Mouse (Mus musculus) ES-E14 (cell line): ENCODE data around the gene Tnnt1.

Experiments
- CHD2 ChIP-seq: IDR thresholded peaks from 2 replicates; pipeline ENCODE4 v1.6.1; 2014; ENCODE audit warnings: mild to moderate bottlenecking, low read depth, low read length, inconsistent platforms
- HCFC1 ChIP-seq: IDR thresholded peaks from 2 replicates; pipeline ENCODE4 v1.6.1; 2012; ENCODE audit warnings: low read length, inconsistent platforms, borderline replicate concordance; ENCODE audit not compliant: insufficient read depth
- MAFK ChIP-seq: IDR thresholded peaks from 2 replicates; pipeline ENCODE4 v1.6.1; 2014; ENCODE audit warnings: mild to moderate bottlenecking, low read depth, low read length, inconsistent platforms; ENCODE audit not compliant: insufficient read depth
- ZC3H11A ChIP-seq: IDR thresholded peaks from 2 replicates; pipeline ENCODE4 v1.6.1; 2012; ENCODE audit warnings: low read depth, mild to moderate bottlenecking, inconsistent platforms, low read length, borderline replicate concordance
- ZNF384 ChIP-seq: IDR thresholded peaks from 2 replicates; pipeline ENCODE4 v1.6.1; 2012; ENCODE audit warnings: low read depth, low read length, inconsistent platforms

DNA sequence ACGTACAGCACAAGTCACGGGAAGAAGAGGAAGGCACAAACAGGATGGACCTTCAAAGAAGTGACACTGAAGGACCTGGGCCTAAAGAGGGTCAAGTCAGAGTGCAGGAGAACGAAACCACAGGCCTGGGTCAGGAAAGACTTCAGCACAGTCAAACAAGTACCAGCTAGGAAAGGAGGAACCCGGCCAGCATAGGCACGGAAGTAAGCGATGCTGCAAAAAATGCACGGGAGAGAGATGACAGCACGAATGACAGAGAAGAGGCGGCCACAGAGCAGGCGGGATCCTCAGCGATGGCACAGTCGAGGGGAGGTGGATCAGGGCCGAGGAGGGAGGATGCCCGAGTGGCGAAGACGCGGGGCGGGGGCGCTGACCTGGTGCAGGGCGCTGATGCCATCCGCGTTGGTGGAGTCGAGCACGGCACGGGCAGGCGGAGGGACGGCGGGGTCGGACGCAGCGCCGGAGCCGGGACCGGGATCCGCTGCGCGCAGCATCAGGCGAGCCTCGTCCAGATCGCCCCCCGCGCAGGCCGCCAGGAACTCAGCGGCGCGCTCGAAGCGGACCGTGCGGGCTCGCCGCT is 15.2 kb downstream of the Tnnt1 start:
- no peak for TF ChIP-seq MAFK
- TF ChIP-seq CHD2 = no peak
- TF ChIP-seq ZNF384 = no peak
- no peak for TF ChIP-seq HCFC1
- no peak for TF ChIP-seq ZC3H11A
